Mouse (Mus musculus) liver, embryonic 14.5 days (tissue): ENCODE measurements around the gene Ipo7.

Experiments
- CTCF ChIP-seq: IDR thresholded peaks from 2 replicates; pipeline ENCODE4 v1.5.1; 2016; ENCODE audit warnings: antibody characterized with exemption, low read depth, control low read depth
- EP300 ChIP-seq: IDR thresholded peaks from 2 replicates; pipeline ENCODE4 v1.6.1; 2016; ENCODE audit warnings: antibody characterized with exemption, low read depth

- TF ChIP-seq EP300 (peak; percentile 45; the same call in 1 of the 2 replicates), CTCF (no peak)
These were observed 31.9 kb upstream of the Ipo7 start for GRCm38 (mm10) chr7:109986133-109986669.
